Mouse (Mus musculus) embryonic facial prominence, embryonic 13.5 days (tissue): Measurements from ENCODE around the gene Eral1. TPM values are rescaled to one million over a fixed set of nuclear protein-coding genes. Genes with fewer than 3 reads are reported as not detected.

Experiments
- ATAC-seq: fragments of 200-750 bp; cut with Nextera tagmentation; 2 replicates; pipeline ENCODE4 v1.8.0; 2017; ENCODE audit warnings: low read depth; ENCODE audit not compliant: insufficient number of reproducible peaks, insufficient read depth, low FRiP score, low TSS enrichment
- H3K27ac ChIP-seq: fragments of 300-500 bp; sonication (generic); 2 replicates; pipeline ENCODE4 v1.5.1; 2015; ENCODE audit warnings: moderate library complexity, mild to moderate bottlenecking, inconsistent platforms
- H3K27me3 ChIP-seq: fragments of 300-500 bp; sonication (generic); 2 replicates; pipeline ENCODE4 v1.6.1; 2015; ENCODE audit warnings: mild to moderate bottlenecking, inconsistent platforms
- H3K36me3 ChIP-seq: fragments of 300-500 bp; sonication (generic); 2 replicates; pipeline ENCODE4 v1.6.1; 2015; ENCODE audit warnings: mild to moderate bottlenecking, inconsistent platforms
- H3K4me1 ChIP-seq: fragments of 300-500 bp; sonication (generic); 2 replicates; pipeline ENCODE4 v1.6.1; 2015; ENCODE audit warnings: inconsistent platforms
- H3K4me2 ChIP-seq: fragments of 300-500 bp; sonication (generic); 2 replicates; pipeline ENCODE4 v1.6.1; 2015; ENCODE audit warnings: moderate library complexity, mild to moderate bottlenecking, inconsistent platforms
- H3K4me3 ChIP-seq: fragments of 300-500 bp; sonication (generic); 2 replicates; pipeline ENCODE4 v1.5.1; 2015; ENCODE audit warnings: mild to moderate bottlenecking, inconsistent platforms
- H3K9ac ChIP-seq: fragments of 300-500 bp; sonication (generic); 2 replicates; pipeline ENCODE4 v1.6.1; 2015; ENCODE audit warnings: mild to moderate bottlenecking, inconsistent platforms
- H3K9me3 ChIP-seq: fragments of 300-500 bp; sonication (generic); 2 replicates; pipeline ENCODE4 v1.6.1; 2016; ENCODE audit warnings: inconsistent platforms
- WGBS: fragments of 180-500 bp; shearing (Covaris S2); methylation state at CpG from one replicate; pipeline ENCODE4 v1.1.7; 2015; ENCODE audit warnings: mixed read lengths; 5-methylcytosine and 5-hydroxymethylcytosine counted together
- polyA plus RNA-seq: library from polyadenylated mRNA; unstranded; fragments of >200 nt; fragmentation: Nextera tagmentation; extraction: Ambion mirVana; gene quantifications from 2 replicates; pipeline ENCODE4 v1.2.1, GENCODE M21; 2015

The Eral1 gene
- polyA plus RNA-seq = 34.8 and 39.0 TPM in 2 replicates

GRCm38 (mm10) chr11:78079961-78080921 is at the start of gene Eral1:
Eral1 (minus strand) TSS chr11:78080383.
- ATAC-seq = peak; percentile 87

GRCm38 (mm10) chr11:78129458-78129857 is 49.3 kb upstream of the Eral1 start:
- no peaks in the 10 kb centered on the region for H3K9me3 ChIP-seq

More at GRCm38 (mm10) chr11:78079961-78080921, at the start of gene Eral1:
- Histone ChIP-seq H3K27ac (peak within 1 kb of the TSS; percentile 80), H3K27me3 (no peaks in the 10 kb centered on the region; the same call in 1 of the 2 replicates), H3K4me1 (peaks cover 13% of the 10 kb centered on the region), H3K9ac (peak within 1 kb of the TSS; percentile 88), H3K9me3 (no peaks in the 10 kb centered on the region), H3K36me3 (peaks cover 24% of the 10 kb centered on the region), H3K4me2 (peak within 1 kb of the TSS; percentile 65), H3K4me3 (peak within 1 kb of the TSS; percentile 93)
- WGBS = 1% methylated on average over 42 of the region's 42 CpGs

DNA sequence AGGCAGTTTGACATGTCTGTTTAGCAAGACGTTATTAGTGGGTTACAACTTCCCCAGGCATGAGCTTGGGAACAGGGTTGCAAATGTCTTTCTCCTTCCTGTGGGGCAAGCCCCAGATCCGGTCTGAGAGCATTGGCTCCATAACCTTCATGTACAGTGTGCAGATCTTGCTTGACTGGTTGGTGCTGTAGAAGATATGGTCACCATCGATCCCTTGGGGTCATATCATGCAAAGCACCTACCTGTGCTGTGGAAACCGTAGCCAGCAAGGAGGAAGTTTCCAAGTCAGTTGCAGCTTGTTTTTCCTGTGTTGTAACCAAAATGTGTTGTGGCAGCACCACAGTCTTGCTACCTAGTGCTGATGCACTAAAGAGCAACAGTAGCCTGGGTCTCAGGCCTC is 46.6 kb upstream of the Eral1 start:
- no peak overlapping the region for H3K27ac ChIP-seq
- WGBS = 80% methylated on average over 4 of the region's 4 CpGs

More at GRCm38 (mm10) chr11:78129458-78129857, 49.3 kb upstream of the Eral1 start:
- Histone ChIP-seq H3K4me3 (no peak overlapping the region), H3K9ac (no peak overlapping the region), H3K27ac (no peak overlapping the region), H3K36me3 (peaks cover 10% of the 10 kb centered on the region; the same call in 1 of the 2 replicates), H3K27me3 (no peaks in the 10 kb centered on the region), H3K4me1 (0 out of 2 replicates have a peak, but pooled peaks cover 7% of the 10 kb centered on the region), H3K4me2 (no peak overlapping the region)
- WGBS = 78% methylated on average over 8 of the region's 8 CpGs
- no peak for ATAC-seq

GRCm38 (mm10) chr11:78125691-78126090 is 45.5 kb upstream of the Eral1 start:
- H3K4me2 ChIP-seq = no peak overlapping the region
- no peak overlapping the region for H3K27ac ChIP-seq
- H3K4me3 ChIP-seq = no peak overlapping the region
- no peaks in the 10 kb centered on the region for H3K27me3 ChIP-seq
- H3K36me3 ChIP-seq = 0 out of 2 replicates have a peak, but pooled peaks cover 3% of the 10 kb centered on the region
- H3K9ac ChIP-seq = no peak overlapping the region
- no peak for ATAC-seq
- H3K9me3 ChIP-seq = no peaks in the 10 kb centered on the region
- H3K4me1 ChIP-seq = 0 out of 2 replicates have a peak, but pooled peaks cover 7% of the 10 kb centered on the region
- WGBS = 79% methylated on average over 6 of the region's 6 CpGs

More for the DNA sequence above, 46.6 kb upstream of the Eral1 start:
- no peak overlapping the region for H3K4me3 ChIP-seq
- ATAC-seq = no peak
- no peak overlapping the region for H3K9ac ChIP-seq
- no peaks in the 10 kb centered on the region for H3K27me3 ChIP-seq
- H3K9me3 ChIP-seq = no peaks in the 10 kb centered on the region
- H3K36me3 ChIP-seq = peaks cover 6% of the 10 kb centered on the region; the same call in 1 of the 2 replicates
- 0 out of 2 replicates have a peak, but pooled peaks cover 7% of the 10 kb centered on the region for H3K4me1 ChIP-seq
- H3K4me2 ChIP-seq = no peak overlapping the region

DNA sequence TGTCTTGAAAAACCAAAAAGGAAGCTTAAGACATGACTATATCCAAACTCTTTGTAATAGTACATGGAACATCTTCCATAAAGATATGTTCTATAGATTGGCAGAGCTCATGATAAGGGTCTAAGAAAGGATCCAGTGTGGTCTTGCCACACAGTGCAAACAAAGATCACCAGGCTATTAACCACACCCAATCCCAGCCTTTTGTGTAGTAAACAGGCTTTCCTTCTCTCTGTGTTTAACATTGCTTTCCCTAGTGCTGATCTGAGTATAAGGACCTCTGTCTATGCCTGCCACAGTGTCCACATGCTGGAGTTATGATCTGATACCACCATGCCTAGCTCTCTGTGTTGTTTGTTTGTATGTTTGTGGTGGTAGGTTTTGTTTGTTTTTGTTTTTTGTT is 43.6 kb upstream of the Eral1 start:
- no peak for ATAC-seq
- Histone ChIP-seq H3K4me1 (peaks cover 10% of the 10 kb centered on the region; the same call in 1 of the 2 replicates), H3K9ac (no peak overlapping the region), H3K4me2 (no peak overlapping the region), H3K27me3 (no peaks in the 10 kb centered on the region), H3K36me3 (peaks cover 3% of the 10 kb centered on the region; the same call in 1 of the 2 replicates), H3K4me3 (no peak overlapping the region), H3K9me3 (no peaks in the 10 kb centered on the region), H3K27ac (no peak overlapping the region)

DNA sequence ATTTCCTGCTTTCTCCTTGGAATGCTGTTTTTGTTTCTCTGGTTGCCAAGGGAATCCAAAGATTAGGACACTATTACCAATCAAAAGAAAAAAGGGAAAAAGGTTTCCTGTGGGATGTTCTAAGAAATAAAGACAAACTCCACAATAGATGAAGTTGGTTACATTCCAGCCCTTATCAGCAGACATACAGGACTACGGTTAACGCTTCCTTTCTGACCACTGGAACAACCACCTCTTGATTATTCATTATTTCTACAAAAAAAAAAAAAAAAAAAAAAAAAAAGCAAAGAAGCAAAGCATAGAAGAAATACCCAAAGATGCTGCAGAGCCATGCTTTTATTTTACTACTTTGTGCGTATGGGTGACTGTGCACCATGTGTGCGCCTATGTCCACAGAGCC is 42.6 kb upstream of the Eral1 start:
- no peak for ATAC-seq
- whole genome bisulfite sequencing = 94% methylated on average over 4 of the region's 4 CpGs
- Histone ChIP-seq H3K27ac (no peak overlapping the region), H3K4me3 (no peak overlapping the region), H3K9ac (no peak overlapping the region), H3K9me3 (no peaks in the 10 kb centered on the region), H3K4me2 (no peak overlapping the region), H3K27me3 (no peaks in the 10 kb centered on the region), H3K36me3 (peaks cover 3% of the 10 kb centered on the region; the same call in 1 of the 2 replicates), H3K4me1 (peaks cover 13% of the 10 kb centered on the region)

- Histone ChIP-seq H3K4me1 (peaks cover 17% of the 10 kb centered on the region), H3K4me3 (no peak overlapping the region), H3K27ac (no peak overlapping the region), H3K4me2 (no peak overlapping the region), H3K9ac (no peak overlapping the region), H3K36me3 (peaks cover 3% of the 10 kb centered on the region; the same call in 1 of the 2 replicates), H3K9me3 (no peaks in the 10 kb centered on the region), H3K27me3 (no peaks in the 10 kb centered on the region)
- 74% methylated on average over 5 of the region's 5 CpGs for WGBS
- no peak for ATAC-seq
Measured at GRCm38 (mm10) chr11:78121176-78121575, 41.0 kb upstream of the Eral1 start.

DNA sequence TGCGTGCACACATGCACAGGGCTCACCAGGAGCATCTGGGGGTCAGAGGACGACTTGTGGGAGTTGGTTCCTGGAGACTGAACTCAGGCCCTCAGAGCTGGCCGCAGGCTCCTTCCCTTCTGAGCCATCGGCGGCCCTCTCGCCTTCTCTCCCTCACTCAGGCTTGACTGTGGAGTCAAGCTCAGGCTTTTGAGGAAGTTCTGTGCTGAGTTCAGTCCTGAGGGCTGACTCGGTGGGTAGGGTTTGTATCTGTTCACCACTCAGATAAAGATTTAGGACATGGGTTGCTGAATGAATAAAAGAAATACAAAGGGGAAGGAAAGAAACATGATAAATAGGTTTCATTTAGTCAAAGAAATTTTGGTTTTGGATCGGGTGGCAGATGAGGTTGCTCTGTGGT is 39.7 kb upstream of the Eral1 start:
- no peak overlapping the region for H3K9ac ChIP-seq
- H3K4me1 ChIP-seq = peaks cover 15% of the 10 kb centered on the region
- no peak overlapping the region for H3K27ac ChIP-seq
- WGBS = 82% methylated on average over 8 of the region's 8 CpGs
- H3K4me3 ChIP-seq = no peak overlapping the region
- no peaks in the 10 kb centered on the region for H3K27me3 ChIP-seq
- H3K4me2 ChIP-seq = no peak overlapping the region
- H3K36me3 ChIP-seq = peaks cover 3% of the 10 kb centered on the region; the same call in 1 of the 2 replicates
- ATAC-seq = no peak
- no peaks in the 10 kb centered on the region for H3K9me3 ChIP-seq

DNA sequence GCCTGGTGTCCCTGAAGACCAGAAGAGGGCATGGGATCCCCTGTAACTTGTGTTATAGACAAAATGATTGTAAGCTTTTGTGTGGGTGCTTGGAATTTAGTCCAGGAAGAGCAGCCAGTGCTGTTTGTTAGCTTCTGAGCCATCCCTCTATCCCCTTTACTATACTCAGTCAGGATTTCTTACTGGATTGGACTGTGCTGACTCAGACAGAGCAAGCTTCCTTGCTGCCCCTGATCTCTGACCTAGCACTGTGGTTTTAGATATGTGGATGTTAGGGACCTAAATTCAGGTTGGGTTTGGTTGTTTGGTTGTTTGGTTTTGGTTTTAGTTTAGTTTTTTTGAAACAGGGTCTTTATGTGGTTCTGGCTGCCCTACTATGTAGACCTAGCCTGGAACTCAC is 38.3 kb upstream of the Eral1 start:
- ATAC-seq = no peak
- Histone ChIP-seq H3K9me3 (no peaks in the 10 kb centered on the region), H3K27ac (no peak overlapping the region)

DNA sequence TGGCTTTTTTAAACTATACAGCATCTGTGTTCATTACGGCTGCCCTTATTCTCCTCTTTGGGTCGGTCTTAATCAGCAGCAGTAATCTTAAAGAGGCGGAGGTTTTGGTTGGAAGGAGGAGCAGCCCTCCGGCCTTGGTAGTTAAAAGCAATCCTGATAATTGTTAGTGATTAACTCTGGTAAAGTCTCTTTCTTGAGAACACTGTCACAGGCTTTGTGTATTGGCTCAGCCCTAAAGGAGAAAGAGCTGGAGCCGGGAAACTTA is 35.9 kb upstream of the Eral1 start:
- no peaks in the 10 kb centered on the region for H3K9me3 ChIP-seq
- H3K27ac ChIP-seq = peak overlapping the region; percentile 89
- peak overlapping the region; percentile 86 for H3K9ac ChIP-seq
- H3K4me3 ChIP-seq = peak overlapping the region; percentile 83
- 2% methylated on average over 5 of the region's 5 CpGs for whole genome bisulfite sequencing
- peaks cover 3% of the 10 kb centered on the region; the same call in 1 of the 2 replicates for H3K36me3 ChIP-seq
- H3K4me2 ChIP-seq = peak overlapping the region; percentile 71
- H3K4me1 ChIP-seq = peaks cover 31% of the 10 kb centered on the region
- no peak for ATAC-seq
- no peaks in the 10 kb centered on the region for H3K27me3 ChIP-seq

More for the DNA sequence above, 38.3 kb upstream of the Eral1 start:
- Histone ChIP-seq H3K27me3 (no peaks in the 10 kb centered on the region), H3K4me1 (peaks cover 29% of the 10 kb centered on the region), H3K4me3 (no peak overlapping the region), H3K36me3 (peaks cover 3% of the 10 kb centered on the region; the same call in 1 of the 2 replicates), H3K9ac (no peak overlapping the region), H3K4me2 (no peak overlapping the region)

- Histone ChIP-seq H3K4me1 (peaks cover 31% of the 10 kb centered on the region), H3K9ac (peak overlapping the region; percentile 86), H3K27ac (peak overlapping the region; percentile 90), H3K4me2 (peak overlapping the region; percentile 71), H3K27me3 (no peaks in the 10 kb centered on the region), H3K4me3 (peak overlapping the region; percentile 83), H3K36me3 (peaks cover 3% of the 10 kb centered on the region; the same call in 1 of the 2 replicates), H3K9me3 (no peaks in the 10 kb centered on the region)
- ATAC-seq = peak; percentile 100
- WGBS = under 1% methylated on average over 37 of the region's 37 CpGs
Measured at GRCm38 (mm10) chr11:78115367-78116145, 35.4 kb upstream of the Eral1 start.
